Mouse (Mus musculus): ENCODE results near the gene Fsip2.

Gene Fsip2

GRCm38 (mm10) chr2:82943472-82943871 lies at the start of gene Fsip2:
Gene Fsip2, plus strand, starts transcription at chr2:82943634.
- no peak for DNase-seq (ENCODE audit: low spot score in 2 of 2)

- no peak for DNase-seq (ENCODE audit: low spot score in 2 of 2)
Observed at GRCm38 (mm10) chr2:82963443-82963842, 20.0 kb downstream of the Fsip2 start.

- no peak for DNase-seq (ENCODE audit: low spot score in 2 of 2)
Observed at GRCm38 (mm10) chr2:83025853-83026252, 82.4 kb downstream of the Fsip2 start.

DNA sequence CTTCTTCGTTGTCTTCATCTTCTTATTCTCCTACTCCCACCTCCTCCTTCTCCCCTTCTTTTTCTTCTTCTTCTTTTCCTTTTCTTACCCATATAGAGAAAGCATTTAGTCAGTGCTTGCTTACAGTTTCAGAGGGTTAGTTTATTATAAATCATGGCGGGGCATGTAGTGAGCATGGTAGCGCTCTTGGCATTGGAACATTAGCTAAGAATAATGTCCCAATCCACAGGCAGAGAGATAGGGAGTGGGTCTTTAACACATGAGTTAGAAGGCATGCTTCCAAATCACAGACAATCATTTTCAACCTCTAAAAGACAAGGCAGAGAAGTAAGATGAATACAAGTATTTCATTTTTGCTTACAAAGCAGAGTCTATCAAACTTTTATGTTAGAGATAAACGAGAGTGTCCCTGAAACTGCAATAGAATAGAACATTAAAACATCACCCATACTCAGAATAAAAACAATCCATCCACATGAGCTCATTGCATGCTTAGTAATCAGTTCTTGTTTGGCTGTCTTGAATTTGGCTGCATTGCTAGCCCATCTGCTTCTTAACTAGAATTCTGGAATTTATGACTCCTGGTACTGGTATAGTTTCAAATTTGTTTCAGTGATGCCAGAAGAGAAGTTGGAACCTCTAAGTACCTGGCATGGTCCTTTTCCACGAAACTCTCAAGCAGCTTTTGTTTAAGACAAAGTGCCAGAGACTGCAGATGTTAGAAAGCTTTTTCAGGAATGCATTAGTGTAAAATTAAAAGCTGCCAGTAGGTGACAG lies 109.7 kb downstream of the Fsip2 start:
- no peak for DNase-seq (ENCODE audit: low spot score in 2 of 2)
